Mouse (Mus musculus) stomach, embryonic 16.5 days (tissue): ENCODE results near the gene Olfr315. TPM values are rescaled to one million over a fixed set of nuclear protein-coding genes. Genes with fewer than 3 reads are reported as not detected.
"Not testable (repeated sequence)": the region's sequence is repeated elsewhere in the genome, so short reads cannot be mapped to it uniquely, and the experiment has no call there.

ENCODE experiments used
- ATAC-seq: fragments of 200-750 bp; cut with Nextera tagmentation; 2 replicates; pipeline ENCODE4 v1.8.0; 2017; ENCODE audit warnings: moderate number of reproducible peaks, moderate TSS enrichment; ENCODE audit not compliant: insufficient read depth, low FRiP score
- H3K27ac ChIP-seq: fragments of 300-500 bp; sonication (generic); 2 replicates; pipeline ENCODE4 v1.5.1; 2014; ENCODE audit warnings: low read length
- H3K27me3 ChIP-seq: fragments of 300-500 bp; sonication (generic); 2 replicates; pipeline ENCODE4 v1.6.1; 2014; ENCODE audit warnings: low read length, control low read depth, mixed read lengths; ENCODE audit not compliant: control insufficient read depth, insufficient read depth
- H3K36me3 ChIP-seq: fragments of 300-500 bp; sonication (generic); 2 replicates; pipeline ENCODE4 v1.6.1; 2014; ENCODE audit warnings: low read length; ENCODE audit not compliant: control insufficient read depth, insufficient read depth
- H3K4me1 ChIP-seq: fragments of 300-500 bp; sonication (generic); 2 replicates; pipeline ENCODE4 v1.6.1; 2014; ENCODE audit warnings: low read length, control low read depth, mixed read lengths; ENCODE audit not compliant: control insufficient read depth, insufficient read depth
- H3K4me2 ChIP-seq: fragments of 300-500 bp; sonication (generic); 2 replicates; pipeline ENCODE4 v1.6.1; 2014; ENCODE audit warnings: low read depth, low read length, mixed read lengths
- H3K4me3 ChIP-seq: fragments of 300-500 bp; sonication (generic); replicated peaks from 2 replicates; pipeline ENCODE4 v1.5.1; 2014; ENCODE audit warnings: mild to moderate bottlenecking, low read length
- H3K9ac ChIP-seq: fragments of 300-500 bp; sonication (generic); 2 replicates; pipeline ENCODE4 v1.6.1; 2014; ENCODE audit warnings: low read length
- H3K9me3 ChIP-seq: fragments of 300-500 bp; sonication (generic); replicated peaks from 2 replicates; pipeline ENCODE4 v1.6.1; 2016; ENCODE audit warnings: low read length, control low read depth; ENCODE audit not compliant: control insufficient read depth
- WGBS: fragments of 180-500 bp; shearing (Covaris S2); extraction: QIAGEN DNeasy Blood & Tissue Kit; methylation state at CpG from one replicate; pipeline ENCODE4 v1.1.7; 2014; 5-methylcytosine and 5-hydroxymethylcytosine counted together
- polyA plus RNA-seq: library from polyadenylated mRNA; unstranded; fragments of >200 nt; fragmentation: Nextera tagmentation; extraction: Ambion mirVana; gene quantifications from 2 replicates; pipeline ENCODE4 v1.2.1, GENCODE M21; 2015

Gene Olfr315
- polyA plus RNA-seq, result not detected in 2 replicates

DNA sequence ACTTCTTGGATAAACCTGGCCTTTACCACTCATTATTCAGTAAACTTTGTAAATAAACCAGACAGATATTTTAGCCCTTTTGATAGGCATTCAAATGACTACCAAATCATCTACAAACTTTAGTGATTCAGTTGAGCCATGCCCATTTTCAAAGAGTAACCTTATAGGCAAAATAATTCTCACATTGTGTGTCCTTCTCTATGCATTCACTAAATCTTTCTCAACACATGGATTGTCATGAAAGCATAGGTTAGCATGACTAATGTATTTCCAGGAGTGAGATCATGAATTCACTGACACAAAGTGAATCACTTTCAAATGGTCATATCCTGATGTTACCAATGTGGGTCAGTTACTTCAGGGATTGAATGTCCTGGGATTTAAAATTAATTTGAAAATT is at the start of gene Olfr315:
TSS of gene Olfr315 (plus strand) at position 301 of the 400 bp plus-strand sequence.
- ATAC-seq, result no peak
- Histone ChIP-seq H3K9me3 (no peaks in the 10 kb centered on the region), H3K4me2 (no peak within 1 kb of the TSS), H3K27ac (no peak within 1 kb of the TSS), H3K27me3 (no peaks in the 10 kb centered on the region), H3K4me1 (no peaks in the 10 kb centered on the region), H3K9ac (no peak within 1 kb of the TSS), H3K4me3 (no peak within 1 kb of the TSS), H3K36me3 (no peaks in the 10 kb centered on the region)

DNA sequence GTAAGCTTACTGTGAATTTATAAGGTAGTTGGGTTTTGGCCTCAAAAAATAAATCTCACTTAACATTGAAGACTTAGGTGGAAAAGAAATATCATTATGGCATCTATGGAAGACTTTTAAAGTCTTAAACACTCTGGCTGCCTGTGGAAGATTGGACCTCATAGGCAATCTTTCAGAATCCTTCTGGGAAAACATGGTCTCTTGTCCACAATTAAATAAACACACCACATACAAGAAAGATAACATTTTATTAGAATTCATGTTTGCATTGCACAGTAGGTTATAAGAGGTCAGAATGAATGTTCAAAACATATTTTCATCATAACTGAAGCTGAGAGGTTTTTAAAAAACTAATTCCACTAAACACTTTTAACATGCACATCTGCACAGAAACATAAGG is 49.1 kb upstream of the Olfr315 start, which contains the start of gene Olfr318:
TSS of gene Olfr318 (minus strand) at position 101 of the 400 bp plus-strand sequence.
- H3K36me3 ChIP-seq, result no peaks in the 10 kb centered on the region
- no peak within 1 kb of the TSS for H3K27ac ChIP-seq
- H3K4me2 ChIP-seq, result no peak within 1 kb of the TSS
- no peak within 1 kb of the TSS for H3K9ac ChIP-seq
- no peak for ATAC-seq
- no peaks in the 10 kb centered on the region for H3K9me3 ChIP-seq
- H3K4me3 ChIP-seq, result no peak within 1 kb of the TSS
- no peaks in the 10 kb centered on the region for H3K27me3 ChIP-seq
- no peaks in the 10 kb centered on the region for H3K4me1 ChIP-seq

DNA sequence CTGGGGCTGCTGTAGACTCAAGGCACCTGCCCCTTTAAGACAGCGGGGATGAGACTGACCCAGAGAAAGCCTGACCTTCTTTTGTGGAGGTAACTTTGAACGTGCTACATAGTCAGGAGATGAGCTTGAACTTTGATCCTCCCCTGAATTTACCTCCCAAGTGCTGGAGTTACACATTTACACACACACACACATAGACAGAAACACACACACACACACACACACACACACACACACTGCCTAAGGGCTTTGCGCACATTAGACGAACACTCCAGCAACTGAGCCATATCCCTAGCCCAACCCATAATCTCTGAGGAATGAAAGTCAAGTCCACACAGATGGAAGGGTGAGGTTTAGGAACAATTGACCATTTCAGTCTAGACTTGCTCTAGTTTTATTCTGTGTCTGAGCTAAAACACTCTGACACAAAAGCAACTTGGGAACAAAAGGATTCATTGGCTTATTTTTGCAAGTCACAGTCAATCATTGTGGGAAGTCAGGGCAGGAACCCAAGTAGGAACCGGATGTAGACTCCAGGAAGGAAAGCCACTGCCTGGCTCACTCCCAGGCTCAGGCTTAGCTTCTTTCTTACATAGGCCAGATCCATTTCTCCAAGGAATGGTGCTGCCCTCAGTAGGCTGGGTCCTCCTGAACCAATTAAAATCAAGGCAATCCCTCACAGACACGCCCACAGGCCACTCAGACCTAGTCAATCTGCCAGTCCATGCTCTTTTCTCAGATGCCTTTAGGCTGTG is 44.9 kb upstream of the Olfr315 start:
- WGBS, result 66% methylated on average over 6 of the region's 6 CpGs
- not testable (repeated sequence) for H3K36me3 ChIP-seq, H3K4me3 ChIP-seq, H3K4me2 ChIP-seq, H3K9me3 ChIP-seq, H3K9ac ChIP-seq, H3K27ac ChIP-seq, H3K4me1 ChIP-seq, ATAC-seq, H3K27me3 ChIP-seq

DNA sequence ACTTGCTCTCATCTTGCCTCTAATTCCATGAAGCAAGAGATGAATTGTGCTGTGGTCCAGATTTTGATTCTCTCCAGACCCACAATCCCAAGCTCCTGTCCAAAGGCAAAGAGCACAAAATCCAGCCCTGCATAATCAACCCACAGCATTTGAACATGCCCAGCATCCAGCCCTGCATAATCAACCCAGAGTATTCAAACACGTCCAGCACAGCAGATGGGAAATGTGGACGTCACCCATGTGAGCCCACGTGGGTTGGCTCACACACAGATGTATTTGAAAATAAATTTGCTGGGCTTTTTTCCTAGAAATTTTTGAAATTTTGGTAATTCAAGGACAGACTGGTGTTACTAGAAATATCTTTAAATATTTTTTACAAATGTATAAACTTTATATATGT is 39.6 kb upstream of the Olfr315 start:
- H3K4me3 ChIP-seq, result no peak overlapping the region
- no peak for ATAC-seq
- no peak overlapping the region for H3K27ac ChIP-seq
- no peaks in the 10 kb centered on the region for H3K27me3 ChIP-seq
- H3K4me1 ChIP-seq, result no peaks in the 10 kb centered on the region
- H3K9ac ChIP-seq, result no peak overlapping the region
- no peaks in the 10 kb centered on the region for H3K9me3 ChIP-seq
- 49% methylated on average over 3 of the region's 3 CpGs for WGBS
- no peaks in the 10 kb centered on the region for H3K36me3 ChIP-seq
- H3K4me2 ChIP-seq, result no peak overlapping the region

- no peak for ATAC-seq
- no peak within 1 kb of the TSS for H3K4me3 ChIP-seq
- H3K27ac ChIP-seq, result no peak within 1 kb of the TSS
- no peaks in the 10 kb centered on the region; the same call in 1 of the 2 replicates for H3K9me3 ChIP-seq
- no peaks in the 10 kb centered on the region for H3K4me1 ChIP-seq
- no peaks in the 10 kb centered on the region for H3K27me3 ChIP-seq
- no peak within 1 kb of the TSS for H3K4me2 ChIP-seq
- 58% methylated on average over 4 of the region's 4 CpGs for WGBS
- no peak within 1 kb of the TSS for H3K9ac ChIP-seq
- H3K36me3 ChIP-seq, result no peaks in the 10 kb centered on the region
These were observed 34.2 kb upstream of the Olfr315 start, which contains the start of gene Olfr317 for GRCm38 (mm10) chr11:58738792-58739262. Gene Olfr317, minus strand, starts transcription at chr11:58739212.

GRCm38 (mm10) chr11:58751096-58751495 is 21.9 kb upstream of the Olfr315 start:
- not testable (repeated sequence) for H3K27ac ChIP-seq, H3K27me3 ChIP-seq, ATAC-seq, H3K4me2 ChIP-seq, H3K9ac ChIP-seq, H3K9me3 ChIP-seq, H3K36me3 ChIP-seq, H3K4me1 ChIP-seq, H3K4me3 ChIP-seq
- WGBS, result 74% methylated on average over 18 of the region's 18 CpGs

- Histone ChIP-seq H3K9me3 (no peaks in the 10 kb centered on the region), H3K4me2 (no peak within 1 kb of the TSS), H3K4me3 (no peak within 1 kb of the TSS), H3K36me3 (no peaks in the 10 kb centered on the region), H3K9ac (no peak within 1 kb of the TSS), H3K27ac (no peak within 1 kb of the TSS), H3K4me1 (no peaks in the 10 kb centered on the region), H3K27me3 (no peaks in the 10 kb centered on the region)
- ATAC-seq, result no peak
- WGBS, result 71% methylated on average over 2 of the region's 2 CpGs
These were observed 20.6 kb upstream of the Olfr315 start, which contains the start of gene Olfr316 for GRCm38 (mm10) chr11:58752434-58752833. Gene Olfr316, plus strand, starts transcription at chr11:58752734.

GRCm38 (mm10) chr11:58782480-58783089 is 9.6 kb downstream of the Olfr315 start, which contains the start of gene Olfr314:
Gene Olfr314, plus strand, starts transcription at chr11:58782952.
- ATAC-seq, result no peak
- H3K9ac ChIP-seq, result no peak within 1 kb of the TSS
- no peak within 1 kb of the TSS for H3K4me3 ChIP-seq
- no peaks in the 10 kb centered on the region for H3K4me1 ChIP-seq
- H3K4me2 ChIP-seq, result no peak within 1 kb of the TSS
- WGBS, result 66% methylated on average over 6 of the region's 6 CpGs
- H3K9me3 ChIP-seq, result no peaks in the 10 kb centered on the region
- no peaks in the 10 kb centered on the region for H3K27me3 ChIP-seq
- H3K36me3 ChIP-seq, result no peaks in the 10 kb centered on the region
- H3K27ac ChIP-seq, result no peak within 1 kb of the TSS

DNA sequence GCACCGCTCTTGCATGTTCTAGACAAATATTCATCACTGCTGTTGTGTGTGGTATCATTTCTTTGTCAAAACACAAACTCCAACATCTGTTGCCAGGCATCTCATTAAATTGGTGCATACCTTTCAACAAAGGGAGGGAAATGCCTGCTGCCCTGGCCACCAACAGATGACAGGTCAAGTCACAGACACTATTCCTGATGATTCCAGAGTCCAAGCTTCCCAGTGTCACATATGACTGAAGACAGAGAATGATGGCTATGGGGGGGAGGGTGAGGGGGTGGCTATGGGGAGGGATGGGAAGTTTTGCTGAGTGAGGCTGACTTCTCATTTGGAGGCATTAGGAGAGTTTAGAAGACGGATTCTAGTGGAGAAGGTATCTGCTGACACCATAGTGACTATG is 11.2 kb downstream of the Olfr315 start:
- no peak overlapping the region for H3K27ac ChIP-seq
- H3K36me3 ChIP-seq, result no peaks in the 10 kb centered on the region
- no peaks in the 10 kb centered on the region for H3K4me1 ChIP-seq
- no peak overlapping the region for H3K4me3 ChIP-seq
- no peak overlapping the region for H3K4me2 ChIP-seq
- H3K9ac ChIP-seq, result no peak overlapping the region
- 70% methylated on average over 2 of the region's 2 CpGs for WGBS
- no peaks in the 10 kb centered on the region for H3K9me3 ChIP-seq
- no peaks in the 10 kb centered on the region for H3K27me3 ChIP-seq
- ATAC-seq, result no peak
